Mouse (Mus musculus) CD4-positive, CD25-positive, alpha-beta regulatory T cell, adult 4 months (primary cell): ENCODE measurements around the gene Sdr39u1. TPM values are rescaled to one million over a fixed set of nuclear protein-coding genes. Genes with fewer than 3 reads are reported as not detected.

Experiments
- ATAC-seq: one replicate; pipeline ENCODE4 v1.8.0; 2017
- polyA plus RNA-seq, 2 experiments: library from polyadenylated mRNA; unstranded; fragments of 100-300 nt; shearing (Covaris generic); gene quantifications; one replicate each; pipeline ENCODE4 v1.2.1; 2017

Gene Sdr39u1
- polyA plus RNA-seq, 2 experiments from 2014 or later = 88.4 to 115 TPM

DNA sequence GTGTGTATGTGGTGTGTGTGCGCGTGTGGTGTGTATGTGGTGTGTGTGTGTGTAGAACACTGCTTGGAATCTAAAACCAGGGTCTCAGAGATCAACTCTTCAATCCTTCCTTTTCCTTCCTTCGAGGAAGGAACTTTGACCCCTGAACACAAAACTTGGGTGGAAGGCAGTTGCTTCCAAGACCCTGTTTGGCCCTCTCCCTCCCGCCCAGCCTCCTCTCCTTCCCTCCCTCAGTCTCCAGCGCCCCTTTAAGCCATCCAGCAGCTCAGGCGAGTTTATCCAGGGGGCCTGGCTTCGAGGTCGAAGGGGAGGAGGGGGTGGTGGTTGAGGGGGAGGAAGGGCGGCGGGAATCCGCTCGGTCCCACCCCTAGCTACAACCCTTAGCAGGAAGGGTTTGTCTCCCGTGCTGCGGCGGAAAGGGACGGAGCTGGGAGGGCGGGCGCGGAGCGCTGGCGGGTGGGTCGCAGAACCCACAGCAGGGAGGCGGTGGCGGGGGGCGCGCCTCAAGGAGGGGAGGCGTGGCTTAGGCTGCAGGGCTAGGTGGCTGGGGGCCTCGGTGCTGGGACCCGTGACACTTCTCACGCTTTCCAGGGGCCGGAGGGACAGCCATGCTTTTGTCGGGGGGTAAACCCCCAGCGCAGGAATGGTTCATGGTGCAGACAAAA is 46.3 kb downstream of the Sdr39u1 start, which contains the start of gene Nynrin:
TSS of gene Nynrin (plus strand) at position 390 of the 665 bp plus-strand sequence.
- no peak for ATAC-seq

DNA sequence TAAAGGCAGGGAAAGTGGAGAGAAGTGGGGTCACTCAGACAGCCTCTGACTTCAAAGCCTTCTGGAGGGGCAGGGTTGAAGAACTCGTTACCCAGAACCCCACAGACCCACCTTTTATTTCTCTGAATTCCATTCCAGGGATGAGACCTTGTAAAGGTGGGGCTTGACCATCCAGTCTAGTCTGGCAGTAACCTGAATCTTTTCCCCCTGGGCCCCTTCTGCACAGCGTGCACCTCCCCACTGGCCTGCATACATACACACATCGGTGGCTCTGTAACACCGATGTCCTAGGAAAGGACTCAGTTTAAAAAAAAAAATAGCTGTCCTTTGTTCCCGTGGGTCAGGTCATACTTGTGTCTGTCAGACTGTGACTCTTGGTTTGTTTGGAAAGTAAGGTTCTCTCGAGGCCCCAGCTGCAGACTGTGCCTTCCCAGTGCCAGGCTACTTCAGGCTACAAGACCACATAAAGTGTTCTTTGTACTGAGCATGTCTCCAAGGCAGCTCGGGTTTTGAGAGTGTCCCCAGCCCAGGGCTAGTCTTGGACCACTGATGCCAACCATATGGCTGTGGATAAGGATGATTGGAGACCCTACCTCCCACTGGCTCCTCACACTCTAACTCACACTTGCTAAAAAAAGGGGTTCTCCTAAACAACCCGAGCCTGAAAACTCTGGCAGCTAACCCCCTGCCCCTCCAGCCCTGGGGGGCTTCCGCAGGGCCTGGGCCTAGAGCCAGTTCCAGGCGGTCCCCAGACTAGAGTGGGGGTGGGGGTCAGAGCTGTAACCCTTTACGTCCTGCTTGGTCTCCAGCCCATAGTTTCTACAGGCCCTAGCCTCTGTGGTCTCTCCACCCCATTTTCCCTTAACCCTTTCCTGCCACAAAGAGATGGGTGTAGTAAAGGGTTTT is 47.2 kb downstream of the Sdr39u1 start:
- ATAC-seq = no peak

DNA sequence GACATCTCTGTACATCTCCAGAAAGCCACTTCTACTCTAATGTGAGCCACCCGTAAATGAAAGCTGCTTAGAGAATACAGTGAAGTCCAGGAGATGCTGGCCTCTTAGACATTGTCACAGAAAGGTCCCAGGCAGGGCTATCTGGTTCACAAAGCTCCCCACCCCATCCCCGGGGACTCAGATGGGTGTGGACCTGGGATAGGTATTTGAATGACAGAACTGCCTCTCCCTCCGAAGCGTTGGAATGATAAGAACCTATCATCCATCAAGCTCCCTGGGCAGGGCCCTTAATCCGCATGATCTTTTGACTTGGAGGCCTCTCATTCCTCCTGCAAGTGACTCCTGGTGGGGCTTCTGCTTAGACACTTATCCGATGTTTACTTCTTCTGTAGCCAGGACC is 49.2 kb downstream of the Sdr39u1 start:
- no peak for ATAC-seq

Other genes starting within 250 kb of the Sdr39u1 start
- 100 to 1,000 TPM in 1 of 2 experiments, 10 to 100 TPM in 1; 92.4 to 106 TPM for gene Mdp1, start 239.8 kb downstream of the Sdr39u1 start, polyA plus RNA-seq
- 10 to 100 TPM; 29.8 to 34.1 TPM for gene Gmpr2, start 228.4 kb downstream of the Sdr39u1 start, polyA plus RNA-seq
- 100 to 1,000 TPM; 338 to 343 TPM for gene Nedd8, start 228.2 kb downstream of the Sdr39u1 start, polyA plus RNA-seq
- gene Tinf2, start 218.5 kb downstream of the Sdr39u1 start, polyA plus RNA-seq = 10 to 100 TPM; 26.4 to 29.2 TPM
- not detected for gene Tgm1, start 186.4 kb downstream of the Sdr39u1 start, polyA plus RNA-seq
- 10 to 100 TPM; 70.5 to 94.7 TPM for gene Rabggta, start 178.0 kb downstream of the Sdr39u1 start, polyA plus RNA-seq
- gene Dhrs1, start 154.6 kb downstream of the Sdr39u1 start, polyA plus RNA-seq = 10 to 100 TPM; 40.8 to 46.5 TPM
- 1 to 10 TPM; 3.6 to 5.8 TPM for gene Nop9, start 154.6 kb downstream of the Sdr39u1 start, polyA plus RNA-seq
- not detected for gene Cideb, start 141.8 kb downstream of the Sdr39u1 start, polyA plus RNA-seq
- under 1 TPM in 1 of 2 experiments, not detected in 1; 0.08 TPM for gene Ltb4r2, start 138.9 kb downstream of the Sdr39u1 start, polyA plus RNA-seq
- gene Ltb4r1, start 134.3 kb downstream of the Sdr39u1 start, polyA plus RNA-seq = 1 to 10 TPM; 4.1 to 4.5 TPM
- 1 to 10 TPM in 1 of 2 experiments, not detected in 1; 1.0 TPM for gene Adcy4, start 116.2 kb downstream of the Sdr39u1 start, polyA plus RNA-seq
- gene Ripk3, start 111.4 kb downstream of the Sdr39u1 start, polyA plus RNA-seq = 10 to 100 TPM; 80.3 to 81.9 TPM
- not detected for gene Nfatc4, start 77.1 kb downstream of the Sdr39u1 start, polyA plus RNA-seq
- gene Nynrin, start 46.3 kb downstream of the Sdr39u1 start, polyA plus RNA-seq = under 1 TPM; 0.04 to 0.11 TPM
- not detected for gene Cbln3, start 15.9 kb downstream of the Sdr39u1 start, polyA plus RNA-seq
- gene Khnyn, start 15.3 kb downstream of the Sdr39u1 start, polyA plus RNA-seq = 10 to 100 TPM; 13.4 to 13.9 TPM
- not detected for gene Cma1, start 44.4 kb upstream of the Sdr39u1 start, polyA plus RNA-seq
- not detected for gene Cma2, start 50.7 kb upstream of the Sdr39u1 start, polyA plus RNA-seq
- not detected for gene Mcpt1, start 117.7 kb upstream of the Sdr39u1 start, polyA plus RNA-seq
- gene Mcpt9, start 130.2 kb upstream of the Sdr39u1 start, polyA plus RNA-seq = not detected
- not detected for gene Mcpt2, start 141.7 kb upstream of the Sdr39u1 start, polyA plus RNA-seq
- not detected for gene Mcpt4, start 162.0 kb upstream of the Sdr39u1 start, polyA plus RNA-seq
- not detected for gene Mcpt8, start 185.0 kb upstream of the Sdr39u1 start, polyA plus RNA-seq
- gene Ctsg, start 202.3 kb upstream of the Sdr39u1 start, polyA plus RNA-seq = not detected
- gene Gzme, start 220.3 kb upstream of the Sdr39u1 start, polyA plus RNA-seq = not detected
- not detected for gene Gzmd, start 232.3 kb upstream of the Sdr39u1 start, polyA plus RNA-seq